Mouse (Mus musculus): ENCODE data around the gene Strada. TPM values are rescaled to one million over a fixed set of nuclear protein-coding genes. Genes with fewer than 3 reads are reported as not detected.

Gene Strada
- polyA plus RNA-seq, 1 experiment from 2014 or later = 24.0 TPM

DNA sequence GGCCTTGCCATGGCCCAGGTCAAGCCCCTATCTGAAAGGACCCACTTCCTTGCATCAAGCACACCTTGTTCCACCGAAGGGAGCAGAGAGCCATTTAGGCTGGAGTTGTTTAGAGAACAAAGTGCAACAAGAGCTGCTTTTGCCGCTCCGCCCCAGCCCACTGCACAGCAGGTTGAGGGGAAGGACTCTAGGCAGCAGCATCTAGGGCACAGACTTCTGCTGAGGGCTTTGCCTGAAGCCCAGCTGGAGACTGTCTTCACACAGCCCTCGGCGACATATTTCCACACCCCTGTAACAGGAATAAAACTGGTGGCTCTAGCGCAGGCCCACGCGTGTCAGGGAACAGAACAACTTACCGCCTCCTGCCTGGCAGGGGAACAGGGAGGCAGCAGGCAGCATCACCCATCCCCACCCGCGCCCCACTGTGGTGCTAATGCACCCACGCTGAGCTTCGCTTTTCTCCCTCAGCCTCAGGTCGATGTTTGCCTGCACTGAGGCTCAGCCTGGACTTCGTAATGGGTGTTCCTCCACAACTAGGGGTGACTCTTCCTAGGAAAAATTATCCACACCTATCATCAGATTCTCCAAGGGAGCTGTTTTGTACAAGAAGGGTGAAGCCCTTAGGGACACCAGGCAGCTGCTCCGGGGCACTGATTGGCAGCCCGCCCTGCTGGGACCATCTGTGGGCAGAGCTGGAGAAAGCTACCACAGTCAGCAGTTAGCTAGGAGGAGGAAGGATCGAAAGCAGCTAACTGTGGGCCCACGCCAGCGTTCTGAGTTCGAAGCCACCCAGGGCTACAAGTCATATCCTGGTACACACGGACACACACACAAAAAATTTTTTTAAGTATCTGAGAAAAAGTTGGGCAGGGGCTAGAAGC, 40.9 kb downstream of the Strada start, which contains the start of the genes Gm10840 and Limd2:
Gene Gm10840 (plus strand): TSS at position 10 of the 881 bp plus-strand sequence.
Gene Limd2 (minus strand): TSS at position 20 of the 881 bp plus-strand sequence.
- peaks cover 21% of the 10 kb centered on the region for H3K4me1 ChIP-seq (ENCODE audit: control insufficient read depth, insufficient read depth, low read length)
- peak within 1 kb of the TSS; percentile 87 for H3K4me3 ChIP-seq (ENCODE audit: low read depth, low read length)
- DNase-seq (ENCODE audit: low spot score) (peak; percentile 68), ATAC-seq (ENCODE audit: low read depth) (peak; percentile 48)
- peaks cover 51% of the 10 kb centered on the region for H3K36me3 ChIP-seq (ENCODE audit: control insufficient read depth, insufficient read depth, low read length)
- WGBS = 28% methylated on average over 22 of the region's 22 CpGs
- H3K9me3 ChIP-seq (ENCODE audit: control insufficient read depth, low read length) = no peaks in the 10 kb centered on the region
- H3K27ac ChIP-seq (replicated peaks; ENCODE audit: low read depth, low read length) = peak within 1 kb of the TSS; percentile 98
- H3K9ac ChIP-seq (ENCODE audit: low read depth, low read length) = peak within 1 kb of the TSS; percentile 96
- peak within 1 kb of the TSS; percentile 65 for H3K4me2 ChIP-seq (ENCODE audit: low read depth, low read length)
- H3K27me3 ChIP-seq (replicated peaks; ENCODE audit: control insufficient read depth, insufficient read depth, low read length) = no peaks in the 10 kb centered on the region

GRCm38 (mm10) chr11:106159921-106160840, 41.8 kb downstream of the Strada start:
- under 1% methylated on average over 47 of the region's 106 CpGs for WGBS
- Histone ChIP-seq H3K4me3 (ENCODE audit: low read depth, low read length) (peak overlapping the region; percentile 87), H3K4me2 (ENCODE audit: low read depth, low read length) (peak overlapping the region; percentile 65), H3K9me3 (ENCODE audit: control insufficient read depth, low read length) (no peaks in the 10 kb centered on the region), H3K36me3 (ENCODE audit: control insufficient read depth, insufficient read depth, low read length) (peaks cover 53% of the 10 kb centered on the region), H3K9ac (ENCODE audit: low read depth, low read length) (peak overlapping the region; percentile 96), H3K4me1 (ENCODE audit: control insufficient read depth, insufficient read depth, low read length) (peaks cover 21% of the 10 kb centered on the region), H3K27me3 (replicated peaks; ENCODE audit: control insufficient read depth, insufficient read depth, low read length) (no peaks in the 10 kb centered on the region), H3K27ac (replicated peaks; ENCODE audit: low read depth, low read length) (peak overlapping the region; percentile 98)
- DNase-seq (ENCODE audit: low spot score) (peak; percentile 90), ATAC-seq (ENCODE audit: low read depth) (peak; percentile 72)

DNA sequence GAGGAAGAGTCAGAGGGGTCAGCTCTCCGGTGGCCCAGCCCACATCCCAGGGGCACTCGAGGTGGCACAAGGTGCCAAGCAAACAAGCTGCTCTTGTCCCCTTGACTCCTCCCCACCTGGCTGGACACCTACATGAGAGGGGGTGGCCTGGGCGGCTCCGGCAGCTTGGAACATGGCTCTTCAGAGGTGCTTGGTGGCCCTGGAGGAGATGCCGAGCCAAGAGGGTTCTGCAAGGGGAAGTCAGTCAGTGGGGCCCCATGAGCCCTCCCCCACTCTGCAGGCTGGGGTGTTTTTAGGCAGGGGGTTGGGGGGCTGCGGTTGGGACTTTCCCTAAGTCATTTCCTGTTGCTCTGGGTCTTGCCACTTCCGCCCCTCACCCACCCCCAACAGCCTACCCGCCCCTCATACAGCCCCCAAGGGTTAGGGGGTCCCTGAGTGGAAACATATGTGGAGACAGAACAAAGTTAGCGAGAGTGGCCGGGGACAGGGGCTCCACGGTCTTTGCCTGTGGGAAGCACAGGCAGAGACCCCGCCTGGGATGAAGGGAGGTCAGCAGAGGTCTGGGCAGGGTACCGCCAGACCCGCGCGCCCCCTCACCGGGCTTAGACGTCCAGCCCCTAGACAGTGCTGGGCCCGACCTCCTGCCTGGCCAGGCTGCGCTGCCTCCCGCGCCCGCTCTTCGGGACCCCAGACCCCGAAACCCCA, 42.6 kb downstream of the Strada start:
- Histone ChIP-seq H3K9ac (ENCODE audit: low read depth, low read length) (peak overlapping the region; percentile 96), H3K36me3 (ENCODE audit: control insufficient read depth, insufficient read depth, low read length) (peaks cover 56% of the 10 kb centered on the region), H3K27me3 (replicated peaks; ENCODE audit: control insufficient read depth, insufficient read depth, low read length) (no peaks in the 10 kb centered on the region), H3K4me1 (ENCODE audit: control insufficient read depth, insufficient read depth, low read length) (peaks cover 21% of the 10 kb centered on the region), H3K4me3 (ENCODE audit: low read depth, low read length) (peak overlapping the region; percentile 87), H3K9me3 (ENCODE audit: control insufficient read depth, low read length) (no peaks in the 10 kb centered on the region), H3K27ac (replicated peaks; ENCODE audit: low read depth, low read length) (peak overlapping the region; percentile 98), H3K4me2 (ENCODE audit: low read depth, low read length) (peak overlapping the region; percentile 65)
- WGBS = 0% methylated on average over 7 of the region's 25 CpGs
- DNase-seq (ENCODE audit: low spot score) (peak; percentile 61), ATAC-seq (ENCODE audit: low read depth) (peak; percentile 41)

DNA sequence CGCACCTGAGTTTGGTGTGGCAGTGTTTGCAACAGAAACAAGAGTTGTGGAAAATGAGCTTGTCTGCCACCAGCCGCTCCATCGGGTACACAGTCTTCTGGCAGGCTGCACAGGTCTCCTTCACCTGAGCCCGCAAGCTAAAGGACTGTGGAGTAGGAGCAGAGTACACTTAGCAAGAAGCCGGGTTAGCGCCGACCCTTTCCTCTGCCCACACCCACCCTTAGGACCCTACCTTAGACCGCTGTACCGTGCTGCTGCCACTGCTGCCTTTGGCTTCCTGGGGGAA, 43.1 kb downstream of the Strada start:
- Histone ChIP-seq H3K4me2 (ENCODE audit: low read depth, low read length) (peak overlapping the region; percentile 65), H3K4me1 (ENCODE audit: control insufficient read depth, insufficient read depth, low read length) (peaks cover 21% of the 10 kb centered on the region), H3K9ac (ENCODE audit: low read depth, low read length) (peak overlapping the region; percentile 96), H3K27me3 (replicated peaks; ENCODE audit: control insufficient read depth, insufficient read depth, low read length) (no peaks in the 10 kb centered on the region), H3K27ac (replicated peaks; ENCODE audit: low read depth, low read length) (peak overlapping the region; percentile 98), H3K4me3 (ENCODE audit: low read depth, low read length) (peak overlapping the region; percentile 87), H3K36me3 (ENCODE audit: control insufficient read depth, insufficient read depth, low read length) (peaks cover 56% of the 10 kb centered on the region), H3K9me3 (ENCODE audit: control insufficient read depth, low read length) (no peaks in the 10 kb centered on the region)
- DNase-seq (ENCODE audit: low spot score) (no peak), ATAC-seq (ENCODE audit: low read depth) (no peak)
- 62% methylated on average over 5 of the region's 9 CpGs for WGBS

- Histone ChIP-seq H3K36me3 (ENCODE audit: control insufficient read depth, insufficient read depth, low read length) (peaks cover 54% of the 10 kb centered on the region), H3K4me1 (ENCODE audit: control insufficient read depth, insufficient read depth, low read length) (peaks cover 21% of the 10 kb centered on the region)
Measured at GRCm38 (mm10) chr11:106158081-106158929, 43.7 kb downstream of the Strada start.

GRCm38 (mm10) chr11:106157154-106157553, 44.8 kb downstream of the Strada start:
- Histone ChIP-seq H3K27me3 (replicated peaks; ENCODE audit: control insufficient read depth, insufficient read depth, low read length) (no peaks in the 10 kb centered on the region), H3K4me2 (ENCODE audit: low read depth, low read length) (no peak overlapping the region), H3K4me3 (ENCODE audit: low read depth, low read length) (no peak overlapping the region), H3K27ac (replicated peaks; ENCODE audit: low read depth, low read length) (no peak overlapping the region), H3K9me3 (ENCODE audit: control insufficient read depth, low read length) (no peaks in the 10 kb centered on the region), H3K4me1 (ENCODE audit: control insufficient read depth, insufficient read depth, low read length) (peaks cover 21% of the 10 kb centered on the region), H3K9ac (ENCODE audit: low read depth, low read length) (no peak overlapping the region), H3K36me3 (ENCODE audit: control insufficient read depth, insufficient read depth, low read length) (peaks cover 58% of the 10 kb centered on the region)
- DNase-seq (ENCODE audit: low spot score) = no peak
- WGBS = 92% methylated on average over 7 of the region's 7 CpGs
- no peak for ATAC-seq (ENCODE audit: low read depth)

More at GRCm38 (mm10) chr11:106158081-106158929, 43.7 kb downstream of the Strada start:
- Histone ChIP-seq H3K9me3 (ENCODE audit: control insufficient read depth, low read length) (no peaks in the 10 kb centered on the region), H3K9ac (ENCODE audit: low read depth, low read length) (peak overlapping the region; percentile 96), H3K4me3 (ENCODE audit: low read depth, low read length) (peak overlapping the region; percentile 87), H3K27ac (replicated peaks; ENCODE audit: low read depth, low read length) (peak overlapping the region; percentile 98), H3K27me3 (replicated peaks; ENCODE audit: control insufficient read depth, insufficient read depth, low read length) (no peaks in the 10 kb centered on the region), H3K4me2 (ENCODE audit: low read depth, low read length) (peak overlapping the region; percentile 65)
- 55% methylated on average over 14 of the region's 14 CpGs for WGBS
- ATAC-seq (ENCODE audit: low read depth) (no peak), DNase-seq (ENCODE audit: low spot score) (peak; percentile 16)

GRCm38 (mm10) chr11:106156257-106156656, 45.7 kb downstream of the Strada start:
- DNase-seq (ENCODE audit: low spot score) (no peak), ATAC-seq (ENCODE audit: low read depth) (no peak)
- peaks cover 67% of the 10 kb centered on the region for H3K36me3 ChIP-seq (ENCODE audit: control insufficient read depth, insufficient read depth, low read length)
- H3K27me3 ChIP-seq (replicated peaks; ENCODE audit: control insufficient read depth, insufficient read depth, low read length) = no peaks in the 10 kb centered on the region
- H3K4me2 ChIP-seq (ENCODE audit: low read depth, low read length) = no peak overlapping the region
- H3K9ac ChIP-seq (ENCODE audit: low read depth, low read length) = no peak overlapping the region
- H3K27ac ChIP-seq (replicated peaks; ENCODE audit: low read depth, low read length) = no peak overlapping the region
- no peaks in the 10 kb centered on the region for H3K9me3 ChIP-seq (ENCODE audit: control insufficient read depth, low read length)
- 83% methylated on average over 1 of the region's 1 CpGs for WGBS
- no peak overlapping the region for H3K4me3 ChIP-seq (ENCODE audit: low read depth, low read length)
- peaks cover 16% of the 10 kb centered on the region for H3K4me1 ChIP-seq (ENCODE audit: control insufficient read depth, insufficient read depth, low read length)

Measured in embryonic facial prominence, embryonic 14.5 days (tissue).